Mouse (Mus musculus) layer of hippocampus, adult 8-10 months (tissue): Measurements from ENCODE around the gene Cd300ld5. TPM values are rescaled to one million over a fixed set of nuclear protein-coding genes. Genes with fewer than 3 reads are reported as not detected.
"Not testable (repeated sequence)": the region's sequence is repeated elsewhere in the genome, so short reads cannot be mapped to it uniquely, and the experiment has no call there.

Experiments
- DNase-seq, 2 experiments: peaks; one replicate each; pipeline ENCODE4 v3.0.0; 2022; ENCODE audit warnings: low spot score in 2 of 2
- total RNA-seq, 4 experiments: library from RNA; stranded (reverse); gene quantifications; 2 replicates each; pipeline ENCODE4 v1.2.4; 2022

Gene Cd300ld5
- total RNA-seq = 1 to 10 TPM in 1 of 4 experiments, under 1 TPM in 1, not detected in 2; 0.45 to 4.0 TPM

DNA sequence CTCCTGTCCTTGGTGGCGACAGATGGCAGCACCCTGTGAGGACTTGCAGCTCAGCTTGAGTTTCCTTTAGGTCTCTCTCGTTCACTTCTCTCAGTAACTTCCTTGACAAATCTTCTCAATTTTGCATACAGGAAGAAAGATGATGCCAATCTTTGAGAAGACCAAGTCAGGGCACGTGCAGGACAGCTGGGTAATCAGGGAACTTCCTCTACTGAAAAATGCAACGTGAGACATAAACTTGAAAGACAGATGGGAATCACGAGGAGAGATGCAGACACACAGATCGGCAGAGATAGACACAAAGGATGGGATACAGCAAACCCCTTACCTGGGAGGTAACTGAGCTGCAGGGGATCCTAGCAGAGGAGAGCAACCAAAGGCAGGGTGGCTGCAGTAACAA, at the start of gene Cd300ld5:
Gene Cd300ld5, minus strand, starts transcription at position 101 of the 400 bp plus-strand sequence.
- not testable (repeated sequence) for DNase-seq

DNA sequence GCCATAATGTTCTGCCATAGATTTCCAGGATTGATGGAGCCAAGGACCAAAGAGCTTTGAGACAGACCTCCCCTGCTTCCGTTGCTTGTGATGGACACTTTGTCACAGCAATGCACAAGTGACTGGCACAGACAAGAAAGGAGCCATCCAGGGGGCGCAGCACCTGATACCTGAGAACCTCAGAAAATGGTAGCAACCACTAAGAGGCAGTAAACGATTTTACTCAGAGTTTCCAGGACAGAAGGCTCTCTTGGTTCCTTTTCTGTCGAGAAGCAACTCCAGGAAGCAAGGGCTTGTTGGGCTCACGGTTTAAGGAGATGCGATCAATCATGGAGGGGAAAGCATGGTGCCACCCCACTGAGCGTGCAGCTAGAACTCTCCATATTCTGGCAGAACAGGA, 48.6 kb upstream of the Cd300ld5 start:
- no peak for DNase-seq

DNA sequence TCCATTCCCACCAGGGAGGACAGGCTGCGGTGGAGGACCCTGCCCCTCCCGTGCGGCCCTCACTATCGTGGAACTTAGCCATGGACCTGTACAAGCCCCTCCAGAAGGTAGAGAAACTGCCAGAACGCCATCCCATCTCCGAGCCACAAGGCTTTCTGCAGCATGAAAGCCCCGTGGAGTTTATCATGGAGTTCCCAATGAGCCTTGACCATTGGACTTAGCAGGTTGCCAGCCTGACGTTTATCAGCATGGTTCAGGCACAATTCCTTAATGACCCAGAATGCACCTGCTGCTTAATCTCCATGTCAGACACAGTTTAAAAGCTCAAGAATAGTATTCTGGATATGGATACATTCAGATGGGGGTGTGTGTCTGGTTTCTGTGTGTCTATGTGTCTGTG, 47.5 kb upstream of the Cd300ld5 start:
- no peak for DNase-seq

DNA sequence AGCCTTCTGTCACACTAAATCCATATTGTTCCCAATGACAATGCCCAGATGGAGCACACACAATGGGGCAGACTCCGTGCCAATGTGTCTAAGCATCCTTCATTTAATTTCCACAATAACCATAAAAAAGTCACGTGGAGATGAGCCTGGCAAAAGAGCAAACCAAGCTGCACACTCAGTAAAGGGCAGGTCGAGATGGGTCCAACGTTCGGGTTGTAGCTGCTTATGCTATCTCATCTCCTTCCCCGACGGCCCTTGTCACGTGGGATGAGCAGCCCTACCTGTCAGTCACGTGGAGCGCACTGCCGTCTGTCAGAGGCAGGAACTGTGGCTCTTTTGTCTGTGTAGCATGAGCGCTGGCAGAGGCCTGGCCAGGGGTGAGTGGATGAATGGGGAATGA, 47.0 kb upstream of the Cd300ld5 start:
- no peak for DNase-seq

DNA sequence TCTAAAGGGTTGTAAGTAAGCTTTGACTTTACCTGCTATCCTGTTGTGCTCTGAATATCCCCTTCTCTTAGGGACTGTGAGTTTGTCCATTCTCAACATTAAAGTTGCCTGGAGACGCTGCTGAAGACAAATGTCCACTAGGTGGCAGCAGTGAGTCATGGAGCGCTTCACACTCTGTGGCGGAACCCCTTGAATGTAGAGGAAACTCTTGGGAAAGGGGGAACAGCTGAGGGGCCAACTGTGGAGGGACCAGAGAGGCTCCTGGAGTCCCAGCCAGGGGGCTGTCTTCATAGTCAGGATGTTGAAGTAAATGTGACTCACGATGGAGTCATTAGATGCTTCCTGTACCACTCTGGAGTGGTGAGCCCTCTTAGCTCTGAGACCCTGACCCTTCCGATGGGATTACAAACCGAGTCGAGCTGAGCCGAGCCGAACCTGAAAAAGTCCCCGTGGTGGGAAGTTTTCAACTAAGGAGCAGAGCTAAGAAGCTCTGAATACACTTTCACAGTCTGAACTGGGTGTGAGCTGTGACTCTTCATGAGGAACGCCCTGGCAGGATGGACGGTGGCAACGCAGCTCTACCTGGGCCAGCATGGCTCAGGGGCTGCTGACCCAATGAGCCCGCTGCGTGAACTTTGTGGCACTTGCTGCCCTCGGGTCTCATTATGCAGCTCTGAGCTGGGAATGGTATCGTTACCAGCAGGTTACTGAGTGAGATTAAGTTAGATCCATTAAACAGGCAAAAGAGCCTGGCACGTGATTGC, 46.0 kb upstream of the Cd300ld5 start:
- DNase-seq = peak; percentile 36 to 80

DNA sequence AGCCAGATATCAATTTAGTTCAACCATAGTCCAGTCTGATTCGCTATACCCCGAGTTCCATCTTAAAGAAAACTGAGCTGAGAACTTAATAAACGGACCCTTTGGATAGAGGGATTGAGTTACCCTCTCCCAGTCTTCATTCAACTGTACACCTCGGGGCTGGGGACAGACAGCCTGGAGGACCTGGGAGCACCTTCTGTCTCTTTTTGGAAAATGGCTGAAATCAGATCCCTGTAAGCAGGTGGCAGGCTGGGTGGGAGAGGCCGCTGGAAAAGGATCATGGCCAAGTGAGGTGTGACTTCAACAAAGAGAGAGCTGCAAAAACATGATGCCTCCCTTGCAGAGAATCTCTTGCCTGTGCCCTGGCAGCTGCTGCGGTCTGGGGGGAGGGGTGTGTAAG, 44.6 kb upstream of the Cd300ld5 start:
- DNase-seq = no peak

DNA sequence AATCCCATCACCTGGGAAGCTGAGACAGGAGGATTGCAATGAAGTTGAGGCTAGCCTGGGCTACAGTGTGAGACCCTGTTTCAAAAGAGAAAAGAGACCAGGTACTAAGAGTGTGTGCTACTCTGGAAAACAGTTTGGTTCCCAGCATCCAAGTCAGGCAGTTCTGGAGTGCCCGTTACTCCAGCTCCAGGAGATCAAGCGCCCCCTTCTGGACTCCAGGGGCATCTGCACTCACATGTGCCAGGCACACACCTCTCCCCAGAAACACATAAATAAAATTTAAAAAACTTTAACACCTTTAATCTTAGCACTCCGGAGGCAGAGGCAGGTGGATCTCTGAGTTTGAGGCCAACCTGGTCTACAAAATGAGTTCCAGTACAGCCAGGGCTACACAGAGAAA, 43.8 kb upstream of the Cd300ld5 start:
- no peak for DNase-seq

DNA sequence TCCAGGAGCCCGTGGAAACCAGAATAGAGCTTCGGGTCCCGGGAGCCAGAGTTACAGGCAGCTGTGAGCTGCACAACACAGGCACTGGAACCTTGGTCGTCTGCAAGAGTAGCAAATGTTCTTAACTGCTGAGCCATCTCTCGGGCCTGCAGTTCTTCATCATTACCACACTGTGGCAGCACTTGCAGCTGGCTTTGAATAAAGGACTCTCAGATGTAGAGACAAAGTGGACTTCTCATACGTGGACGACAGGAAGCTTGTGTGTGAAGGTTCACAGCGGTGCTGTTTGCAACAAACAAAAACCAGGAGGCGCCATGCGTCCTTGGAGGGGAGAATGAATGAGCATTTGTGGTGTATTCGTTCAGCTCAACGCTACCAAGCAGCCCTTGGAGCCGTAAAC, 43.3 kb upstream of the Cd300ld5 start:
- peak; percentile 48 to 63 for DNase-seq

DNA sequence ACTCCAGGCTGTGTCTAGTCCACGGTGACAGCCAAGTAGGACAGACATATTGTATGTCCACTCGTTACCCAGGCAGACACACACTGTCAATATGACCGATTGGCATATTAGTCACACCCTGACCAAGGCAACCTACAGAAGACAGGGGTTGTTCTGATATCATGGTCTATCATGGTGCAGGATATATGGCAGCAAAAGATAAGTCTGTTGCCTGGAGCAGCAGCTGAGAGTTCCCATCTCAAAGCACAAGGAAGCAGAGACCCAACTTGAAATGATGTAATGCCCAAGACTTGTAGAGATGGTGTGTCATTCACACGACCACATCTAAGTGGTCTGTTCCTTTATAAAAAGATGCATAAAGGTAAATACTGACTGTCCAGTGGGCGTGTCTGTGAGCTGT, 41.1 kb upstream of the Cd300ld5 start:
- DNase-seq = no peak

DNA sequence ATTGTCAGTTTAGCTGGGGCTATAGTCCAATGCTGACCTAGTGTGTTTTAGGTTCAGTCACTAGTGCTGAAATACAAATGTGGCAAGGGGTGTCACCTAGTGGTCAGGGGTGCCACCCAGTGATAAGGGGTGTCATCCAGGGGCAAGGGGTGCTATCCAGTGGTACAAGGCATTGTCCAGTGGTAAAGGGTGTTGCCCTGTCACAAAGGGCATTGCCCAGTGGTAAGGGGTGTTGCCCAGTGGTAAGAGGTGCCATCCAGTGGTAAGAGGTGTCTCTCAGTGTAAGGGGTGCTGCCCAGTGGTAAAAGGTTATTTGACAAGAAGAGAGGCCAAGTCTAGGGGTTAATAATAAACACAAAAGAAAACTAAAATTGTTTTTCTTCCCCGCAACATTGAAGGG, 39.9 kb upstream of the Cd300ld5 start:
- no peak for DNase-seq

DNA sequence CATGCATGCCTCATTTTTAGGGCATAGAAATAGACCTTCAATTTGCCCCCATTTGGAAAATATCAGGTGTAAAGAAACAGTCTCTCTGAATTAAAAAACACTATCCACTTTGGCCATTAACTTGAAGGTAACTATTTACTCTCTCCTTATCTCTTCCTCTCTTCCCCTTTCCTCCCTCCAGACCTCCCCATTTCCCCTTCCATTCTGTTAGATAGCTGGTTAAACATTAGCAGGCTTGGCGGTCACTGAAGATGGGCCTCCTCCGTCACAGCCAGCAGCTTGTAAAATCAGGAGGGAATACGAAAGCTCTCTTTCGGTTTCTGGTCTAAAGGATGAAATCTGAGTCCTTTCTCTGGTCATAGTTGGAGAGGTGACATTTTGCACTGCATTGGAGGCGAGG, 38.3 kb upstream of the Cd300ld5 start:
- DNase-seq = no peak

DNA sequence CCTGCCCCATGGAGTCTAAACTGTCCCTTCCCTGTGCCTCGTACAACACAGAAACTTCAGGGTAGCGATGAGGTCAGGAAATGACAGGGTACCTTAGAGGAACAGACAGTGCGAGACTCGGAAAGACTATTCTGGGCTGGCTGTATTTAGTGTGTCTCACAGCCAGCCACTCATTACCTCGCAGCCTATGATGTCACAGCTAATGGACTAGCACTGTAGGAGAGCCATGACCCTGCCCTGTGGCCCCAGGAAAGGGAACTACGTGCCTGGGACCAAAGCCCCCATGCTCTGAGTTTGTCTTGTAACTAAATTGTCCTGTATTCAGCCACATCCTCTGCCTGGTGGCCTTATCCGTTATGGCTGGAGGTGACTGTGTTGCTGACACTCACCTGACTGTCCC, 37.8 kb upstream of the Cd300ld5 start:
- DNase-seq = no peak

DNA sequence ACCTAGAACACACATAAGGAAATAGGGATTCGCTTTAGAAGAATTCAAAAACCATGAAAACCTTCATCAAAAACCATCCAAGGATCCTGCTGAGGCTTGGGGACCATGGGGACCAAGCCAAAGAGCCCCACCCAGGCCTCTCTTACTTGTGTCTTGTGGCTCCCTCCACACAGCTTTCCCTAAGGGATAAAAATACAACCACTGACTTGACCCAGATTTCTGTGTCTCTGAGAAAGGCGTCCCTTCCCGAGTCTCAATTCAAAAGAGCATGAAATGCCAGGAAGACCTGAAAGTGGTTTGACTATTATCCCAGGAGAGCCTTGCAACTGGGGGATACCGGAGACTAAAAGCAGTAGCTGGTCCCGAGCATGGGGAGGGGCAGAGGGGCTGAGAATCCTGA, 35.4 kb upstream of the Cd300ld5 start:
- no peak for DNase-seq

DNA sequence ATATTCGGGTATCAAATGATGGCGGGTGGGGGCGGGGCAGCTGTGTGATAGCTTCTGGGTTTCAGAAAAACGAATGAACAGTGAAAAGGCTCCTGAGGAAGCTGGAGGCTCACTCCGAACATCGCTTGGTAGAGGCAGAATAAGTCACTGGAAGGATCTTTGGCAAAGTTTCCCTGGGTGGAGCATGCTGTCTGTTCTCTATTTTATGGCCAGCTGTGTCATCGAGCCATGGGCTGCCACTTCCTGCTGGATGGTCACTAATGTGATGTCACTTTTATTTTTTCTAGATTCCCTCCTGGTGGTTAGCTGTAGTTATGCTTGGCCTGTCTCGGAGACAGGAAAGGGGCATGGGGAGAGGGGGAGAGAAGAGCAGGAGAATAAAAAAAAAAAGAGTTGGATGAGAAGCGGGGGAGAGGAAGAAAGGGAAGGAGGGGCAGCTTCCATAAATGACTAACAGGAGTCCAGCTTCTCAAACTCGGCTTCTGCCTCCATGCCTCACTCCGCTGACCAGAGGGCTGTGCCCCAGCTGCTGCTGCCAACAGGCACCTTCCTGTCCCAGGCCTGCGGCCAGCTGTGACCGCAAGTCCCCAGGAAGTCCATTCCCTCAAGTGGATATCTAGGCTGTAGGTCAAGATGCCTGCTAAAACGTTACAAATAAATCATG, 34.2 kb upstream of the Cd300ld5 start:
- no peak for DNase-seq

DNA sequence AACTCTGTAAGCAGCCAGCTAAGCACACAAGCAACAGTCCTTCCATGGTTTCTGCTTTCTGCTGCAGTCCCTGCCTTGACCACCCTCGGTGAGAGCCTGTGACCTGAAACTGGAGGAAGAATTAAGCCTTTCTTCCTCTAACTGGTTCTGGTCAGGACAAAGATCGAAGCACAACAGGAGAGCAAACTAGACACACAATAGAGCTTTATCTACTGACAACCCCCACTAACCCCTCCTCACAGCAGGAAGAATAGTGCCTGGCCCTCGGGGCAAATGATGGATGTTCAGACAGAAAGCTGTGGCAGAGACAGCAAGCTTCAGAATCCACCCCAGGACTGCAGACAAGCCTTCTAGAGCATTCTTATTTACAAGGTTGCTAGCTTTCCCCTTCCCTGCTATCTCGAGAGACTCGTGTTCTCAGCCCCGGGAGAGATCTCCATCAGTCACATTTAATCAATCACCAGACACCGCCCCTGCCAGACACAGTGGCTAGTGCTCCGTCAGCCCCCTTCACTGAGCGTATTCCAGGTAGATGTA, 33.5 kb upstream of the Cd300ld5 start:
- no peak for DNase-seq

DNA sequence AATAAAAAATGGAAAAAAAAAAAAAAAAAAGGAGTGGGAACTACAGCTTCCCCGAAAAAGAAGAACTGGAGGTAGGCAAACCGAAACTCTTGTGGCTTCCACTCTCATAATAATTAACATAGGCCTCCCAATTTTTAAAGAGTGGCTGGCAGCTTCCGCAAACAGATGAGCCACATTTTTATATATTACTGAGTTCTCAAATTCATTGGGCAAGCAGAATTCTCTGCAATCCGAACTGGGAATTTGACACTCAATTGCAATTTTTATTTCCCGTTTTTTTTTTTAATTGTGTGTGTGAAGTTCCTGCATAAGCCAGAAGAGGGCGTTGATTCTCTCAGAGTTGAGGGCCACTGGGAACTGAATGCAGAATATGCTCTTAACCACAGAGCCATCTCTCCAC, 29.2 kb upstream of the Cd300ld5 start:
- DNase-seq = no peak

DNA sequence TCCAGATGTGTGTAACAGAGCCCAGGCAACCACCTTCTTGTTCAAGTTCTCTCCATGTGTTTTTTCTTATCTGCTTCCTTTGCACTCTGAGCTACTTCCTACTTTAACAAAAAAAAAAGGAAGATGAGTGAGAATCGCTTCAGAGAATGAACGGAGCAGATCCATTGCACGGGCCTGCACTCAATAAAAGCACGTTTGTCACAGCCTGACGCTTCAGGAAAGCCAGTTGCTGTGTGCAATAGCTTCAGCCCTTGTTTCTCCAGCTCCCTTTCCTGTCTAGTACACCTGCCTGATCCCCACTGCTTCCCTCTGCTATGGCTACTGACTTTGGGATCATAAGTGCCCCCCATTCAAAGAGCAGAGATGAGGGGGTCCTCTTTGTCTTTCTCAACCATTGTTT, 24.5 kb upstream of the Cd300ld5 start, which contains the start of gene Cd300e:
Gene Cd300e, minus strand, starts transcription at position 101 of the 400 bp plus-strand sequence.
- no peak for DNase-seq

DNA sequence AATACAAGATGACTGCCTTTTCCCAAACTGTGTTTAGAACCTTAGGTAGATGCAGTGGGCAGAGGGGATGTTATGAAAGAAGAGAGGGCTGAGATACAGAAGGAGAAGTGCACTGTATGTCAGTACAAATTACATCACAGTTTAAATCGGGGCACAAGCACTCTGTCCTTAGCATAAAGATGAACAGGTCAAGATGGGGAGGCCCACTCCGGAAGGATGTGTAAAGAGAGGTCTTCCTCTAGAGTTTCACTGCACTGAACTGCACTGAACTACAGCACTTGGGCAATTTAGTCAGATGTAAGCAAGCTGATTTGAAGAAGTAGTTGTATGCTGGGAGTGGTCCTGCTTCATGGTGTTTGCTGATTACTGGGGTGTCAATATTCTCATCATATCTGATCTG, 22.2 kb upstream of the Cd300ld5 start:
- no peak for DNase-seq

DNA sequence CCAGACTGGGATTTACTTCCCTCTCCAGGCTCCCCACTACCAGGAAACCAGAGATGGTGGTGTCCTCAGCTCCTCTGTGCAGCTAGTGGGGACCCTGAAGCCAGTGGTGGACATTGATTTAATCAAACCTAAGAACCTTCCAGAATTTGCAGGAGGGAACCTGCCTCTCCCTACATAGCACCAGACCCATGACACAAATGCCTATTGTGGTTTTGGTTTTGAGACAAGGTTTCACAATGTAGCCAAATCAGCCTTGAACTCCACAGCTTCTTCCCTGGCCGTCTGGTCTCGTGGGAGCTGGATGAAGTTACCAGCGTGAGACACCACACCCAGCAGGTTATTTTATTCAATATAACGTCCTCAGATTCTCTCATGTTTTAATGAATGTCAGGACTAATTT, 21.1 kb upstream of the Cd300ld5 start:
- no peak for DNase-seq

DNA sequence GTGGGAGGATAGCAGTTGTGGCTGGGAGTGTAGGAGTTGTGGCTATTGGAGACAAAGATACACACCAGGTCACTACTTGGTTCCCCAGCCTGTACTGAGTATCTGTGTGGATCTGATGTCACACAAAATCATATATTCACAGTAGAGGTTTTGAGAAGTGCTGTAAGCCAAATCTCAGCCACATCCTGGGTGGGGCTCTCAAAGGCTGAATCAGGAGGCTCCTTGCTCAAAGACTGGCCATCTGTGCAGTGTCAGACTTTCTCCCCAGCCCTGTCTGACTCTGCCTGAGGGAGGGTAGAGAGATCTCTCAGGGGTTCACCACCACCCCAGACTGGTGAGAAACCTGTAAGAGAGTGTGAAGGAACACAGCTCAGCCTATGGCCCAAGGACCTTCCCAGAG, 17.0 kb upstream of the Cd300ld5 start:
- DNase-seq = no peak

DNA sequence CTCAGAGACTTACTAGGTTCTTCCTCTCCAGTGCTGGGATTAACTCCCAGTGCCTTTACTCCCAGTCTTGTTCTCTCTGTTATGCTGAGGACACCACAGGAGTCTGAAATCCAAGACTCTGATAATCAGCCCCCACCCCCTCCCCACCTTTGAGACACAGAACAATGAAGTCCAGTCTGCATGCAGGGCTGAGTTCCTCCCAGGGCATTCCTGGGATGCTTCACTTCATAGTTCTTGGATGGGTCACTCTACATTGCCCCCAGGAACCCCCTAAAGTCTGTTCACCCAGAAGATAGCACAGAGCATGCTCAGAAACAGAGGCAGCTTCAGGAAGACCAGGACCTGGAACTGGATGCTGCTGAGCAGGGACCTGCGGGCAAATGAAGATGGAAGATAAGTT, 15.4 kb upstream of the Cd300ld5 start:
- no peak for DNase-seq

DNA sequence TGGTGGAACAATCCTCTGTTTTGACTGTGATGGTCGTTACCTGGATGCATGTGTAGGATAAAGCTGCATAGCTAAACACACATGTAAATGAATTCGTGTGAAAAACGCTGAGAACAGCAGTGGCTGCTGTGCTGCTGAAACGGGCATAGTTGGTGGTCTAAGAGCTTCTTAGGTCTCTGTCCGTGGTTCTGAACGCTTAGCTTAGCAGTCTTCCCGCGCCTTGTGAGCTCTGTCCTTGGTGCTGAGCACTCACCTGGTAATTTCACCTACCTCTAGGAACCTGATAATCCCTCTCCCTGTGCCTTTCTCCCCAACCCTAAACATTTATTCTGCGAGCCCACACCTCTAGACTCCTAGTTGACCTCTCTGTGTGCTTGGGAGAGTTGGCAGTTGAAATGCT, 14.6 kb upstream of the Cd300ld5 start:
- DNase-seq = no peak
